Mouse (Mus musculus): ENCODE data around the gene 9130230L23Rik.

The 9130230L23Rik gene

DNA sequence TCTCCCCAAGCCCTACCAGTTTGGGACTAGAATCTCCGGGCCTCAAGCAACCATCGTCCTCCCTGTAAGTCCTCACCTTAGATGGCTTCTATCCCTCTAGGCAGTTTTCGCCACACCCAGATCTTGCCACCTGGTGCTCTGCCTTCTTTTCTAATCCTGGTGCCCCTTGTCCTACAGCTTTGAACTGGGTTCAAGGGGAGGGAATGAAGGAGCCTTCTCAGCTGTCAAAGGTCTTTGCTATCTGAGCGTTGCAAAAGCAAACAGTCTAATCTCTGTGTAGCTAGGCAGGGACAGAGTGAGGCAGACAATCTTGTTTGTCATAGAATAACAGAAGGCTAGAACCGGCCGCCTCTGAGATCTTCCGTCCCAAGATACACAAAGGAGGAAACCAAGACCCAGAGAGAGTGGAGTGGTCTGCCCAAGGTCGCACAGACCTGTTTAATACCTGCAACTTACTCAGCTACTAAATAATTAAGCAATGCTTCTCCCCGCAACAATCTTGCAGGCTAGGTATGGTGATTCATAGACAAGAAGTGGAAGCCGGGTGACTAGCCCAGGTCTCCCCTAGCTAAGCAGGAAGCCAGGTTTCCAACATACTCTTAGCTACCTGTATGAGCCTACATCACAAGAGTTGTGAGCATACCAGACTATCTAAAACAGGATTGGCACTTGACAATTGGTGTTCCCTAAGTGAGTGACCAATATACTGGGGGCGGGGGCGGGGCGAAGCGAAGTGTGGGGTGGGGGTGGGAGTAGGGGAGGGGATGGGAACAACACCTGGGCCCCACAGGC lies at the start of gene 9130230L23Rik:
TSS of gene 9130230L23Rik (minus strand) at position 152 of the 792 bp plus-strand sequence.
- DNase-seq (ENCODE audit: low read depth, low spot score) = no peak

DNA sequence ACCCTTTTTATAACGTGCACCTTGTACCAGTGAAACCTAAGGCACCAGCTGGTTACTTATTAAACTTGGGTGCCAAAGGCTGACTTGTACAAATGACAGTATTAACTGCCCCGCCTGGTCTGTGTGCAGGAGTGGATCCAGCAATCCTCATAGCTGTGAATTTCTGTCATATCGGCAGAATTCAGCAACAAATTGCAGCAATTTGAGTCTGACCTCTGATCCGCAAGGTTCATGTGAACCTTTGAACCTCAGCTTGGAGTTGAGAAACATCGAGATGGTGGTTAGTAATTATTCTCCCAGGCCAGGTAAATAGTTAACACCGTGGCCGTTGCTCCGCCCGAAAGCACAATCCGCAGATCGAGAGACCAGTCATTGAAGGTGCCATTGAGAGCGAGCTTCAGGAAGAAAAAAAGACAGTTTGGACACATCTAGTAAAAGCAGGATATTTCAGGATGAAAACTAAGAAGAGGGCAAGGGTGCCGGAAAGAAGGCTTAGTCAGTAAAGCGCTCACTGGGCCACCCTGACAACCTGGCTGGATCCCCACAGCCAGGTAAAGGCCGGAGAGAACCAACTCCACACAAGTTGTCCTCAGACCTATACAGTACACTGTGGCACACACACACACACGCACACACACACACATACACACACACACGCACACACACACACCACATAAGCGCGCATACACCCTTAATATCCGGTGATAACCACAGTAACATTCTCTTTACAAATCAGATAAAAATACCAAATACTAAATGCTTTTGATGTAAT lies 48.9 kb upstream of the 9130230L23Rik start:
- no peak for DNase-seq (ENCODE audit: low read depth, low spot score)

GRCm38 (mm10) chr5:66050841-66051240 lies 46.8 kb upstream of the 9130230L23Rik start:
- DNase-seq (ENCODE audit: low read depth, low spot score) = no peak

DNA sequence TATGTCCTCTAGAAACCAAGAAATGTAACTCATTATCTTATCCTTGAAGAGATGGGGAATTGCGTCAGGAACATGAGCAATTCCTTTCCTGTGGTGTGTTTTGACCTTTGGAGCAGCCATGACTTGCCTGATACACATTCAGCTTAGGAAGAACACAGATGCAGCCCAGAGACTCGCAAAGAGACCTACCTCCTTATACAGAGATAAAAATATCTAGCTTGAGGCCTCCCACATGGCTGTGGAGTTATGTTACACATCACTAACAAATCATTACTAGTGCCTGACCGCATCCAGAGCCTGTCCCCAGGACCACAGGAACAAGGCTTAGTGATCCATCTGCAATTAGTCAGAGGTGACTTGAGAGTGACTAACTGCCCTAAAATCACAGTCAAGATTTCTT lies 42.3 kb upstream of the 9130230L23Rik start:
- no peak for DNase-seq (ENCODE audit: low read depth, low spot score)

- DNase-seq (ENCODE audit: low read depth, low spot score) = no peak
These were observed 39.8 kb upstream of the 9130230L23Rik start for GRCm38 (mm10) chr5:66043897-66044296.

DNA sequence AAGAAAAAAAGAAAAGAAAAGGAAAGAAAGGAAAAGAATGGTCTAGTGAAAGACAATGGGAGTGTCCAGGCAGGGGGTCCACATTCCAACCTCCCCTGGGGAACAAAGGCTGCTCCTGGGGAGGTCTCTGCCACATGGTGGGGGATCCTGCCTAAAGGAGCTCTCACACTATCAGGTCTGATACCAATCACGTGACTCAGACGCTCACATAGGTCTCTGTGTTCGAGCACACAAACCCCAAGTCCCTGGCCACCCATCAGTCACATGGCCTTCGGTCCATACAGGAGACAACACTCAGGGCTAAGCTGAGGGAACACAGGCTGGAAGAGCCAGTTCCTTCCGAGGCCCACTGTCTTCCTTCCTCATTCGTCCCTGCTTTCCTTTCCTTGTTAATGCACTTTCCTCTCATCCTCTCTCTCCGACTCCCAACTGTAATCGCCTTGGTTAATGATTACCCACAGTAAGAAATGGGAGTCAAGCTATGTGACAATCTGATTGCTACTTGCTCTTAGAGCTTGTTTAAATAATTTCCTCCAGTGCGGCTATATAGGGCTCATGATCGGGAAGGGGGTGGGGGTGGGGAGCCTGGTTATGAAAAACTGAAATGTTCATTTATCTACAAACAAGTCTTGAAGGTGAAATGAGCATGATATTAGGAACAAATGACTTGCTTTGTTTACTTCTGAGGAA lies 38.7 kb upstream of the 9130230L23Rik start:
- no peak for DNase-seq (ENCODE audit: low read depth, low spot score)

GRCm38 (mm10) chr5:66040744-66041279 lies 36.7 kb upstream of the 9130230L23Rik start:
- DNase-seq (ENCODE audit: low read depth, low spot score) = no peak

DNA sequence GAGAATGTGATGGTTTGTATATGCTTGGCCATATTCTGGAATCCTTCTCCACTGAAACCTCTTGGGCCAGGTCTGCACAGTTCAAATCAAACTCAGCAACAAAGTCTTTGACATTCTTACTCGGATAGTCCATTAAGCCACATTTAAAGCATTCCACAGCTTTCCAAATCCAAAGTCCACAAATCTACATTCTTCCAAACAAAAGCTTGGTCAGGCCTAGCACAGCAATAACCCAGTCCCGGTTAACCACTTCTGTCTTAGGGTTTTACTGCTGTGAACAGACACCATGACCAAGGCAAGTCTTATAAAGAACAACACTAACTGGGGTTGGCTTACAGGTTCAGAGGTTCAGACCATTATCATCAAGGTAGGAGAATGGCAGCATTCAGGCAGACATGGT lies 35.7 kb upstream of the 9130230L23Rik start:
- DNase-seq (ENCODE audit: low read depth, low spot score) = no peak

- no peak for DNase-seq (ENCODE audit: low read depth, low spot score)
These were observed 33.0 kb upstream of the 9130230L23Rik start for GRCm38 (mm10) chr5:66037066-66037465.

GRCm38 (mm10) chr5:66036440-66037054 lies 32.5 kb upstream of the 9130230L23Rik start:
- DNase-seq (ENCODE audit: low read depth, low spot score) = no peak

DNA sequence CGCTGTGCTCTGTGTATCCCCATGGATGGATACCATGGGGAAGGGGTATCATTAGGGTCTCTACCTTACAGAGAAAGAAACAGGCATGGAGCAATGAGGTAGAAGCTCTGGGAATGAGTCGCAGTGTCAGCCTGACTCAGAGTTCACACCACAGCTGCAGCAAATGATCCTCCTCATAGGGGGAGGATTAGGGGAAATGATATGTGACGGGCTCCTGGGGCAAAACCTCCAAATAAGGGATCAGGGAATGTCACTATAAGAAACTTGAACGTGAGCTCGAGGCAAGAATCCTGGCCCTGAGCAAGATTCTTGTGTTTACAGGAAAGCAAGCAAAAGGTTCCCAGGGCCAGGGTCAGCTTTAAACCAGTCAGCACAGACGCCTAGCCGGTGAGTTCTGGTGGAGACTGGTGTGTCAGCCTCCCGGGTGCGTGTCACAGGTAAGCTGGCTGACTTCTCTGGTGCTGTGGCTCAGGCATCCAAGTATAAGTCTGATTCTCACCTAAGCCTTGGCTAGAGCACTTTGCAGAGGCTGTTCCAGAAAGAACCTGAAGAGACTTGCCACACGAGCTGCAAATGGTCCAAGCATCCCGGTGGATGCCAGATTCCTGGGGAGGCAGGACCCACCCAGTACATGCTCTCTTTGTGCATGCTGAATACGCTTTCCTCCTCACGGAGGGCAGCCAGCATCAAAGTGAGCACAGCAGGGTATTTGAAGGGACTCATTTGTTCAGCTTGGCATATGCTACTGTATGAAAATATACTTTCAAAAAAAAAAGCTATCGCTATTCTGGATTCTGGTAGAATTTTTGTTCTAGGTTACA lies 30.5 kb upstream of the 9130230L23Rik start:
- no peak for DNase-seq (ENCODE audit: low read depth, low spot score)

GRCm38 (mm10) chr5:66032826-66033225 lies 28.7 kb upstream of the 9130230L23Rik start:
- DNase-seq (ENCODE audit: low read depth, low spot score) = no peak

- DNase-seq (ENCODE audit: low read depth, low spot score) = no peak
These were observed 27.6 kb upstream of the 9130230L23Rik start for GRCm38 (mm10) chr5:66031699-66032098.

- no peak for DNase-seq (ENCODE audit: low read depth, low spot score)
These were observed 24.1 kb upstream of the 9130230L23Rik start for GRCm38 (mm10) chr5:66028232-66028631.

DNA sequence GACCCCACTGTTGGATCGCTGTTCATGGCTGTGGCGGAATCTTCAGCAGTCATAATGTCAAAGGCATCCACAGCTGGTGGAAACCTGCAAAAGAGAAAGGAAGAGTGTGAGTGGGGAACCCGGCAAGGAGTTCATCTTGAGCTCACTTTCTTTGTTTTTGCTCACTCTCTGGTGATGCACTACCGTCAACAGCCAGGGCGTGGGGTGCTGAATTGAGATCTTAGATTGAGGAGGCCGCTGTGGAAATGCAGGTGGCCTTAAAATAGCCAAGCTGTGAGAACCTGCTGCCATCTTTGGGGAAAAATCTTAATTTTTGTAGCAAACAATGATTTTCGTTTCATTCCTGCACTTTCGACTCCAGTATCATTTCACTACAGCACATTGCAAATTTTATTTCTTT lies 23.1 kb upstream of the 9130230L23Rik start:
- DNase-seq (ENCODE audit: low read depth, low spot score) = no peak

- no peak for DNase-seq (ENCODE audit: low read depth, low spot score)
These were observed 22.7 kb upstream of the 9130230L23Rik start for GRCm38 (mm10) chr5:66026796-66027195.

GRCm38 (mm10) chr5:66015449-66015961 lies 11.4 kb upstream of the 9130230L23Rik start:
- no peak for DNase-seq (ENCODE audit: low read depth, low spot score)

DNA sequence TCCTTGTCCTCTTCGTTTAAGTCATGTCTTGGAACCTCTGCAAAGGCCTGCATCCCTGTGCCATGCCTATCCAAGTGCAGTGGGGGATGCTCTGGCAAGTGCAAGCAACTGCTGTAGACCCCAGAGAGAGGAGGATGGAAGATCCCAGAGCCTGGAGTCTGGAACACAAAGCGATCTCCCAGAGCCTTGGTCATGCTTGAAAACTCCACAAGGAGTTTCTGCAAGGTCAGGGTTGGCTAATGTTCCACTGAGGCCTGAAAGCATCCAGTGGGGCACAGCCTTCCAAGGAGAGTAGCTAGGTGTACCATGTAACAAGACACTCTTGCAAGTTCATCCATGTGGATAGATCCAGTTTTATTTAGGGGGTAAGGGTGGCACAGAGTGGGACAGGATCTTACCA lies 10.4 kb upstream of the 9130230L23Rik start:
- DNase-seq (ENCODE audit: low read depth, low spot score) = no peak

DNA sequence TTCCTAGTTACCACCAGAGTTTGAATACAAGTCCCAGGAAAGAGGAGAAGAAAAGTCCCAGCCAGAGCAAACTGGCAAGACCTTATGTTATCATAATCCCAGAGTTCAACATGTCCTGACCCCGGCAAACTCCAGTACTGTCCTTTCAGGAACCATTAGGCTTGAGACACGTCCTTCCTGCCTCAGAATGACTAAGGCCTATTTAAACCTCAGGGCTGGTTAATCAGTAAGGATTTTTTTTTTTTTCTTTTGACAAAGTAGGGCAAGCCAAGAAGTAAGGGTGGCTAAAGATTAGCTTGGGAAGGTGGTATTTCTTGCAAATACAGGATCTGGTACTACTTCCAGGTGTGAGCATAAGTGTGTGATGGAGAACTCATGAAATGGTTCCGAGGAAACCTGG lies 9.9 kb upstream of the 9130230L23Rik start:
- DNase-seq (ENCODE audit: low read depth, low spot score) = no peak

DNA sequence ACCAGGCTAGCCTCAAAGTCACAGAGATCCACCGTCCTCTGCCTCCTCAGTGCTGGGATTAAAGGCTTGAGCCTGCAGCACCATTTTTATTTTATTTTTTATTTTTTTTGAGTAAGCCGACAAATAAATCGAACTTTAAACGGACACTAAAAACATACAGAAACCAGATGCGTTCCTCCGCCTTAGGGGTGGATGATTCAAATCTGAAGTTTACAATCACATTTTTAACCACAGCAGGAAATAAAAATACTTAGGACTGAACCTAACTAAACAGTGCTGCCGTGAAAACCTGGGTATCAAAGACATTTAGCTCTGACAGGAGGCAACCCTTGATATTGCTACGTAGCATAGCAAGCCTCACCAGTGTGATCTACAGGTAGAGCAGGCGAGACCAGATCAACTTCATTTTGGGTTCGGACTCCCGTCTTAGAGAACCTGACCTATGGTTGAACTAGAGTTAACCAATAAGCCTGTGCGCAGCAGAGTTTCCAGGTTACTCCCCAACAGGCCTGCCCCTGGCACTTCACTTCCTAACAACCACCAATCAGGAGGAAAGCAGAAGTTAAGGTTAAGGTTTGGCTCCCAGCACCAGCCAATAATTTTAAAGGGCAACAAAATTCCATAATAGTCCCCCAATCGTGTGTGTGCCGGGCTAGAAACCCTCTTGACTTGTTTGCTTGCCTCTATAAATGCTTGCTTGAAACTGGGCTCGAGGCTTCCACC lies 4.3 kb upstream of the 9130230L23Rik start:
- DNase-seq (ENCODE audit: low read depth, low spot score) = no peak
